Mouse (Mus musculus) myocyte (in vitro differentiated cells): ENCODE results near the gene Ap5b1.

Experiments
- E2F4 ChIP-seq: IDR thresholded peaks from one replicate; pipeline ENCODE4 v1.6.1; 2011; ENCODE audit warnings: mild to moderate bottlenecking, control low read depth, moderate library complexity; ENCODE audit not compliant: insufficient read depth
- MAX ChIP-seq: IDR thresholded peaks from one replicate; pipeline ENCODE4 v1.6.1; 2011; ENCODE audit warnings: low read depth, mild to moderate bottlenecking, control low read depth
- POLR2A ChIP-seq: IDR thresholded peaks from one replicate; pipeline ENCODE4 v1.6.1; 2011; ENCODE audit warnings: low read depth, mild to moderate bottlenecking, control low read depth, moderate library complexity; ENCODE audit not compliant: insufficient read length
- TCF12 ChIP-seq: IDR thresholded peaks from one replicate; pipeline ENCODE4 v1.6.1; 2011; ENCODE audit warnings: mild to moderate bottlenecking, control low read depth; ENCODE audit not compliant: poor library complexity, insufficient read depth, severe bottlenecking
- USF1 ChIP-seq: IDR thresholded peaks from one replicate; pipeline ENCODE4 v1.6.1; 2011; ENCODE audit warnings: low read depth, mild to moderate bottlenecking, control low read depth, moderate library complexity

DNA sequence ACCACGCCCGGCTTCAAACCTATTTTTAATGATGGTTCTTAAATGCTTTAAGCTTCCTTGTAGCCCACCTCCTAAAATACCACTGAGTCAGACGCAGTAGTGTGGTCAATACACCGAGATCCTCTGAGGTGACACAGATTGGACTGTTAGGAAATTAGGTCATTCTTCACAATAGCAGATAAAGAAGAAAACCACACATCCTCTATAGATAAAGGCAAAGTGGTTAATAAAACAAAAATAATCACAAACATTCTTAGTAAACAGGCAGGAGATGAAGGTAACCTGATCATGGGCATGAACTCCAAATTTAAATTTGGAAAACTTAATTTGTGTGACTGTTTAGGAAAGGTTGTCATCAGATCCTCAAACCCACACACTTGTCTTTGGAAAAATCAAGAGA lies 52.2 kb downstream of the Ap5b1 start:
- TF ChIP-seq POLR2A (no peak), TCF12 (no peak), USF1 (no peak), E2F4 (no peak), MAX (no peak)
